Mouse (Mus musculus) stomach, postnatal 0 days (tissue): Measurements from ENCODE around the gene Txnip. TPM values are rescaled to one million over a fixed set of nuclear protein-coding genes. Genes with fewer than 3 reads are reported as not detected.

Experiments used
- ATAC-seq: fragments of 200-750 bp; cut with Nextera tagmentation; 2 replicates; pipeline ENCODE4 v1.8.0; 2017; ENCODE audit not compliant: low FRiP score, low TSS enrichment
- DNase-seq: peaks from one replicate; pipeline ENCODE4 v3.0.0-alpha.2; 2016; ENCODE audit warnings: low spot score
- H3K27ac ChIP-seq: fragments of 300-500 bp; sonication (generic); replicated peaks from 2 replicates; pipeline ENCODE4 v1.5.1; 2014; ENCODE audit warnings: mild to moderate bottlenecking, control low read depth
- H3K27me3 ChIP-seq: fragments of 300-500 bp; sonication (generic); 2 replicates; pipeline ENCODE4 v1.6.1; 2014; ENCODE audit warnings: low read length; ENCODE audit not compliant: control insufficient read depth, insufficient read depth
- H3K36me3 ChIP-seq: fragments of 300-500 bp; sonication (generic); 2 replicates; pipeline ENCODE4 v1.6.1; 2014; ENCODE audit warnings: low read length, mixed read lengths; ENCODE audit not compliant: control insufficient read depth, insufficient read depth
- H3K4me1 ChIP-seq: fragments of 300-500 bp; sonication (generic); replicated peaks from 2 replicates; pipeline ENCODE4 v1.6.1; 2014; ENCODE audit warnings: antibody characterized with exemption; ENCODE audit not compliant: control insufficient read depth, insufficient read depth
- H3K4me2 ChIP-seq: fragments of 300-500 bp; sonication (generic); replicated peaks from 2 replicates; pipeline ENCODE4 v1.6.1; 2014; ENCODE audit warnings: low read depth, mild to moderate bottlenecking, control low read depth, moderate library complexity
- H3K4me3 ChIP-seq: fragments of 300-500 bp; sonication (generic); 2 replicates; pipeline ENCODE4 v1.5.1; 2014; ENCODE audit warnings: low read depth, low read length, control low read depth
- H3K9ac ChIP-seq: fragments of 300-500 bp; sonication (generic); 2 replicates; pipeline ENCODE4 v1.6.1; 2014; ENCODE audit warnings: mild to moderate bottlenecking, low read length, control low read depth, mixed read lengths
- H3K9me3 ChIP-seq: fragments of 300-500 bp; sonication (generic); 2 replicates; pipeline ENCODE4 v1.6.1; 2016; ENCODE audit warnings: low read length; ENCODE audit not compliant: control insufficient read depth
- CTCF ChIP-seq: IDR thresholded peaks from 2 replicates; pipeline ENCODE4 v1.5.1; 2016; ENCODE audit warnings: antibody characterized with exemption, low read depth, mild to moderate bottlenecking, moderate library complexity
- EP300 ChIP-seq: optimal IDR thresholded peaks from 2 replicates; pipeline ENCODE3; 2016; ENCODE audit warnings: antibody characterized with exemption
- WGBS: fragments of 180-500 bp; shearing (Covaris S2); extraction: QIAGEN DNeasy Blood & Tissue Kit; methylation state at CpG from one replicate; pipeline ENCODE4 v1.1.7; 2014; 5-methylcytosine and 5-hydroxymethylcytosine counted together
- polyA plus RNA-seq: library from polyadenylated mRNA; unstranded; fragments of >200 nt; fragmentation: Nextera tagmentation; extraction: Ambion mirVana; gene quantifications from 2 replicates; pipeline ENCODE4 v1.2.1, GENCODE M21; 2015

The Txnip gene
- polyA plus RNA-seq, 1 experiment from 2014 or later, result 276 TPM

- WGBS, result 69% methylated on average over 6 of the region's 6 CpGs
- ATAC-seq (no peak), DNase-seq (peak; percentile 14)
- Histone ChIP-seq H3K36me3 (peaks cover 2% of the 10 kb centered on the region), H3K9ac (no peak overlapping the region), H3K9me3 (no peaks in the 10 kb centered on the region), H3K4me2 (no peak overlapping the region), H3K27me3 (no peaks in the 10 kb centered on the region), H3K27ac (peak overlapping the region; percentile 49; the same call in 1 of the 2 replicates), H3K4me3 (no peak overlapping the region), H3K4me1 (peaks cover 7% of the 10 kb centered on the region)
- TF ChIP-seq EP300 (no peak), CTCF (no peak)
Measured at GRCm38 (mm10) chr3:96554251-96554650, 3.5 kb upstream of the Txnip start.

GRCm38 (mm10) chr3:96555041-96555596 lies 2.6 kb upstream of the Txnip start:
- peak; percentile 77 for DNase-seq
- peak; percentile 33 for ATAC-seq
- TF ChIP-seq EP300 (peak; percentile 81), CTCF (no peak)
- H3K4me2 ChIP-seq, result peak overlapping the region; percentile 78
- peaks cover 7% of the 10 kb centered on the region for H3K4me1 ChIP-seq
- H3K9ac ChIP-seq, result peak overlapping the region; percentile 50; the same call in 1 of the 2 replicates
- H3K4me3 ChIP-seq, result no peak overlapping the region
- H3K36me3 ChIP-seq, result peaks cover 10% of the 10 kb centered on the region
- no peaks in the 10 kb centered on the region for H3K9me3 ChIP-seq
- peak overlapping the region; percentile 99 for H3K27ac ChIP-seq
- WGBS, result 9% methylated on average over 12 of the region's 12 CpGs
- H3K27me3 ChIP-seq, result no peaks in the 10 kb centered on the region

- ATAC-seq (no peak), DNase-seq (peak; percentile 42)
- H3K4me1 ChIP-seq, result peaks cover 7% of the 10 kb centered on the region; the same call in 1 of the 2 replicates
- H3K4me2 ChIP-seq, result peak overlapping the region; percentile 78
- H3K4me3 ChIP-seq, result peak overlapping the region; percentile 93
- no peaks in the 10 kb centered on the region for H3K27me3 ChIP-seq
- TF ChIP-seq CTCF (no peak), EP300 (no peak)
- H3K9me3 ChIP-seq, result no peaks in the 10 kb centered on the region
- peaks cover 19% of the 10 kb centered on the region for H3K36me3 ChIP-seq
- H3K27ac ChIP-seq, result peak overlapping the region; percentile 99
- peak overlapping the region; percentile 88; the same call in 1 of the 2 replicates for H3K9ac ChIP-seq
- WGBS, result 54% methylated on average over 15 of the region's 15 CpGs
Measured at GRCm38 (mm10) chr3:96555999-96556614, 1.6 kb upstream of the Txnip start.

GRCm38 (mm10) chr3:96556651-96557635 lies 814 bp upstream of the Txnip start:
- 2% methylated on average over 22 of the region's 22 CpGs for WGBS
- H3K27ac ChIP-seq, result peak overlapping the region; percentile 99
- ATAC-seq, result peak; percentile 27
- H3K4me3 ChIP-seq, result peak overlapping the region; percentile 93
- peak; percentile 19 for DNase-seq
- peak overlapping the region; percentile 78 for H3K4me2 ChIP-seq
- H3K36me3 ChIP-seq, result peaks cover 23% of the 10 kb centered on the region
- peaks cover 7% of the 10 kb centered on the region; the same call in 1 of the 2 replicates for H3K4me1 ChIP-seq
- H3K9ac ChIP-seq, result peak overlapping the region; percentile 88
- no peaks in the 10 kb centered on the region for H3K9me3 ChIP-seq
- H3K27me3 ChIP-seq, result no peaks in the 10 kb centered on the region
- TF ChIP-seq CTCF (no peak), EP300 (no peak)

GRCm38 (mm10) chr3:96558159-96558558 lies 402 bp downstream of the Txnip start:
- no peaks in the 10 kb centered on the region for H3K9me3 ChIP-seq
- peaks cover 7% of the 10 kb centered on the region; the same call in 1 of the 2 replicates for H3K4me1 ChIP-seq
- H3K27me3 ChIP-seq, result no peaks in the 10 kb centered on the region
- peak overlapping the region; percentile 93 for H3K4me3 ChIP-seq
- under 1% methylated on average over 17 of the region's 17 CpGs for WGBS
- H3K9ac ChIP-seq, result peak overlapping the region; percentile 100
- DNase-seq (peak; percentile 61), ATAC-seq (no peak)
- no peak for TF ChIP-seq EP300
- TF ChIP-seq CTCF, result no peak
- H3K36me3 ChIP-seq, result peaks cover 23% of the 10 kb centered on the region
- peak overlapping the region; percentile 78 for H3K4me2 ChIP-seq
- H3K27ac ChIP-seq, result peak overlapping the region; percentile 99
